Mouse (Mus musculus) liver (tissue): Measurements from ENCODE around the gene Cd2.

ENCODE experiments used
- DNase-seq: peaks from one replicate; pipeline ENCODE4 v3.0.0-alpha.2; 2020; ENCODE audit warnings: mixed read lengths

Gene Cd2

GRCm38 (mm10) chr3:101287911-101288311 lies at the start of gene Cd2:
TSS of gene Cd2 (minus strand) at chr3:101287939.
- DNase-seq, result no peak

GRCm38 (mm10) chr3:101328617-101329016 lies 40.9 kb upstream of the Cd2 start:
- no peak for DNase-seq

GRCm38 (mm10) chr3:101327248-101327647 lies 39.5 kb upstream of the Cd2 start:
- DNase-seq, result no peak

GRCm38 (mm10) chr3:101322437-101322836 lies 34.7 kb upstream of the Cd2 start:
- no peak for DNase-seq

GRCm38 (mm10) chr3:101320874-101321273 lies 33.1 kb upstream of the Cd2 start:
- no peak for DNase-seq

GRCm38 (mm10) chr3:101318516-101319170 lies 30.9 kb upstream of the Cd2 start:
- DNase-seq, result no peak

- DNase-seq, result peak; percentile 74
These were observed 30.4 kb upstream of the Cd2 start for GRCm38 (mm10) chr3:101318115-101318514.

GRCm38 (mm10) chr3:101314954-101315353 lies 27.2 kb upstream of the Cd2 start:
- DNase-seq, result no peak

- DNase-seq, result no peak
These were observed 25.7 kb upstream of the Cd2 start for GRCm38 (mm10) chr3:101313266-101314051.

- DNase-seq, result no peak
These were observed 23.2 kb upstream of the Cd2 start for GRCm38 (mm10) chr3:101310977-101311376.

- no peak for DNase-seq
These were observed 21.9 kb upstream of the Cd2 start for GRCm38 (mm10) chr3:101309626-101310025.

GRCm38 (mm10) chr3:101306090-101306489 lies 18.4 kb upstream of the Cd2 start:
- DNase-seq, result no peak

GRCm38 (mm10) chr3:101305046-101305445 lies 17.3 kb upstream of the Cd2 start:
- no peak for DNase-seq

GRCm38 (mm10) chr3:101304156-101304555 lies 16.4 kb upstream of the Cd2 start:
- DNase-seq, result peak; percentile 67

GRCm38 (mm10) chr3:101300271-101301071 lies 12.7 kb upstream of the Cd2 start:
- DNase-seq, result peak; percentile 48

GRCm38 (mm10) chr3:101299591-101299990 lies 11.9 kb upstream of the Cd2 start:
- DNase-seq, result no peak

- DNase-seq, result no peak
These were observed 9.5 kb upstream of the Cd2 start for GRCm38 (mm10) chr3:101297221-101297620.

- DNase-seq, result no peak
These were observed 8.4 kb upstream of the Cd2 start for GRCm38 (mm10) chr3:101295931-101296820.

- peak; percentile 84 for DNase-seq
These were observed 7.7 kb upstream of the Cd2 start for GRCm38 (mm10) chr3:101295366-101295867.

- no peak for DNase-seq
These were observed 7.0 kb upstream of the Cd2 start for GRCm38 (mm10) chr3:101294487-101295365.

- no peak for DNase-seq
These were observed 5.9 kb upstream of the Cd2 start for GRCm38 (mm10) chr3:101293571-101294135.
